Mouse (Mus musculus) MEL (cell line): Measurements from ENCODE around the gene Bex6.

Source experiments
- CTCF ChIP-seq, 3 experiments: IDR thresholded peaks in 2 of 3; conservative IDR thresholded peaks in 1 of 3; 2 replicates each; pipeline ENCODE4 v1.5.1; 2011 to 2012; ENCODE audit warnings: low read length in 3 of 3, low read depth in 2 of 3, mild to moderate bottlenecking in 2 of 3, improper control_type of control experiment in 1 of 3, inconsistent platforms in 1 of 3, mixed read lengths in 1 of 3, moderate library complexity in 1 of 3; ENCODE audit not compliant: control insufficient read depth in 1 of 3, insufficient read depth in 1 of 3, poor library complexity in 1 of 3, severe bottlenecking in 1 of 3
- EP300 ChIP-seq, 2 experiments: IDR thresholded peaks; 2 replicates each; pipeline ENCODE4 v1.6.1; 2011; ENCODE audit warnings: improper control_type of control experiment in 2 of 2, low read length in 2 of 2, low read depth in 1 of 2, mild to moderate bottlenecking in 1 of 2
- HCFC1 ChIP-seq: IDR thresholded peaks from 2 replicates; pipeline ENCODE4 v1.6.1; 2012; ENCODE audit warnings: low read depth, mild to moderate bottlenecking, inconsistent platforms, low read length, improper control_type of control experiment, moderate library complexity
- MAFK ChIP-seq: IDR thresholded peaks from 2 replicates; pipeline ENCODE4 v1.6.1; 2011; ENCODE audit warnings: low read depth, mild to moderate bottlenecking, low read length, improper control_type of control experiment, borderline replicate concordance
- MEF2A ChIP-seq: IDR thresholded peaks from 2 replicates; pipeline ENCODE4 v1.6.1; 2014; ENCODE audit warnings: low read depth, mild to moderate bottlenecking, inconsistent platforms, low read length, improper control_type of control experiment; ENCODE audit not compliant: poor library complexity, insufficient replicate concordance, severe bottlenecking; ENCODE audit errors: extremely low read depth
- POLR2A ChIP-seq, 2 experiments: IDR thresholded peaks; 2 replicates each; pipeline ENCODE4 v1.6.1; 2011 to 2012; ENCODE audit warnings: low read length in 2 of 2, mild to moderate bottlenecking in 2 of 2, control low read depth in 1 of 2, improper control_type of control experiment in 1 of 2, low read depth in 1 of 2, moderate library complexity in 1 of 2; ENCODE audit not compliant: control insufficient read depth in 1 of 2, insufficient read depth in 1 of 2, poor library complexity in 1 of 2
- RCOR1 ChIP-seq: IDR thresholded peaks from 2 replicates; pipeline ENCODE4 v1.6.1; 2012; ENCODE audit warnings: low read depth, mild to moderate bottlenecking, inconsistent platforms, low read length, improper control_type of control experiment
- SIN3A ChIP-seq: IDR thresholded peaks from 2 replicates; pipeline ENCODE4 v1.6.1; 2012; ENCODE audit warnings: low read length, improper control_type of control experiment, inconsistent platforms
- SMC3 ChIP-seq: IDR thresholded peaks from 2 replicates; pipeline ENCODE4 v1.6.1; 2011; ENCODE audit warnings: low read depth, low read length, improper control_type of control experiment
- TAL1 ChIP-seq: IDR thresholded peaks from 2 replicates; pipeline ENCODE4 v1.6.1; 2012; ENCODE audit warnings: mild to moderate bottlenecking, inconsistent platforms, low read length, moderate library complexity, mixed read lengths
- ZKSCAN1 ChIP-seq: IDR thresholded peaks from 2 replicates; pipeline ENCODE4 v1.6.1; 2012; ENCODE audit warnings: low read depth, mild to moderate bottlenecking, inconsistent platforms, low read length, improper control_type of control experiment, moderate library complexity
- ZMIZ1 ChIP-seq: IDR thresholded peaks from 2 replicates; pipeline ENCODE4 v1.6.1; 2012; ENCODE audit warnings: low read depth, mild to moderate bottlenecking, inconsistent platforms, low read length, improper control_type of control experiment, moderate library complexity

DNA sequence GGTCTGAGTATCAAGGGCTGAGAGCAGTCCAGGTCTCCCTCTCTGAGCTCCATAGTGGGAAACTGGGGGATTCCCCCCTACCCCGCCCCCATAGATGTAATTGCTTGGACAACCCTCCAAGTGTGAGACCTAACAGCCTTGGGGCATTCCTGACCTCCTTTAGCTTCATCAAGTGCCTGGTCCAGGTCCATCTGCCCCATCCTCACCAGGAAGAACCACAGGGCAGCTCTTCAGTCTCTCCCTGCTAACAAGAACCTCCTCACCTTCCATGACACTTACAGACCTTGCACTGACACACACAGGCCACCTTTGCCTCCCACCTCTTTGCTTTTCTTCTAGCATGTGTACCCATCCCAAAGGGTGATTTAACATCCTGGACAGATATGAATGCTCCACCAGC lies 25.6 kb upstream of the Bex6 start:
- TF ChIP-seq HCFC1 = no peak
- no peak for TF ChIP-seq RCOR1
- no peak for TF ChIP-seq POLR2A (IDR thresholded peaks at IDR 0.05; ENCODE audit: control insufficient read depth in 1 of 2, insufficient read depth in 1 of 2, low read depth in 1 of 2, low read length in 2 of 2, poor library complexity in 1 of 2)
- TF ChIP-seq ZKSCAN1 = no peak
- TF ChIP-seq MAFK = no peak
- no peak for TF ChIP-seq CTCF (IDR thresholded peaks at IDR 0.05 in 2 of 3, conservative IDR thresholded peaks at IDR 0.05 in 1 of 3; ENCODE audit: control insufficient read depth in 1 of 3, insufficient read depth in 1 of 3, low read depth in 2 of 3, low read length in 3 of 3, poor library complexity in 1 of 3, severe bottlenecking in 1 of 3)
- no peak for TF ChIP-seq SMC3
- TF ChIP-seq TAL1 = no peak
- no peak for TF ChIP-seq EP300 (IDR thresholded peaks at IDR 0.05; ENCODE audit: low read depth in 1 of 2, low read length in 2 of 2)
- no peak for TF ChIP-seq ZMIZ1
- TF ChIP-seq MEF2A = no peak
- TF ChIP-seq SIN3A = no peak
